Mouse (Mus musculus) ovary, adult 18-20 months (tissue): ENCODE measurements around the gene Ctcf.
A peak's percentile ranks its signal among the peaks of the same experiment; 100 is the strongest.

ENCODE experiments used
- DNase-seq: peaks from one replicate; pipeline ENCODE4 v3.0.0; 2022; ENCODE audit warnings: low spot score, mixed read lengths

The Ctcf gene

DNA sequence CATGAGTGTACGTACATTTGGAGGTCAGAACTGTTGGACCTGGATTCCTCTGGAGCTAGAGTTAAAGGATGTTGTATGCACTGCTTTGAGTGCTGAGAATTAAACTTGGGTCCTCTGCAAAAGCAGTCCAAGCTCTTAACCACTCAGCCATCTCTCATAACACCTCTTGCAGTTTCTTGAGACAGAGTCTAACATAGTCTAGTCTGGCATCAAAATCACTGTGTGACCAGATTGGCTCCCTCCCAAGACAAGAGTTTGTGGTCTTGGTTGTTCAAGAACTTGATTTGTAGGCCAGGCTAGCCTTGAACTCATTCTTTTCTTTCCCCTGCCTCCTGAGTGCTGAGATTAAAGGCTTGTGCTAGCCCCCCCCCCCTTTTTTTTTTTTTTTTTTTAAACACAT is 12.6 kb downstream of the Ctcf start:
- DNase-seq, result no peak

- no peak for DNase-seq
Observed at GRCm38 (mm10) chr8:105657641-105658040, 21.3 kb downstream of the Ctcf start.

DNA sequence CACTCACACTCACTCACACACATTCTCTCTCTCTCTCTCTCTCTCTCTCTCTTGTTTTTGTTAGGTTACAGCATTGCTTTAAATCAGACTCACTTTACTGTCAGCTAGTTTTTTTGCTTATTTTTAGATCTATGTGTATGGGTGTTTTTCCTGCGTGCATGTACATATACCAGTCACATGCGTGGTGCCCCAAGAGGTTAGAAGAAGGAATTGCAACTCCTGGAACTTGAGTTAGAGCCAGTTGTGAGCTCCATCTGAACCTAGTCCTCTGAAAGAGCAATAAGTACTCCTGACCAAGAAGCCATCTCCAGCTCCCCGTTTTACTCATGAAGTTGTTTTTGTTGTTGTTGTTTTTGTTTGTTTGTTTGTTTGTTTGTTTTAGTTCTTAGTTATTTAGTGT is 24.8 kb downstream of the Ctcf start:
- no peak for DNase-seq

DNA sequence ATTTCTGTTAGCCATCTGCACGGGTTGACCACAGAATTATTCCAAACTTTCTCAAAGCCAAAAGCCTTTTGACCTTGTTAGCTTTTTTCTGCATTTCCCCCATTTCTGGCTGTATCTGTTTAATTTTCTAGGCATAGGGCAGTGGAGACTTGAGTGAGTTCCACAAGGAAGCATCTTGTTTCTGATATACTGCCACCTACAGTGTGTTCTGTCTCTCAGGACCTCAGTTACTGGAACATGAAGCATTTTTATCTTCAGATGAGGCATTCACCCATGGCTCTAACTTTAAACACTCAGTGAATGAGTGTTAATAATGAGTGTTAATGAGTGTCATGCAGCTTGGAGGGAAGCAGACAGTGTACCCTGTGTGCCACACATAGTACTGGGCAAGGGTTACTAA is 41.5 kb downstream of the Ctcf start:
- no peak for DNase-seq

GRCm38 (mm10) chr8:105685325-105685724 is 49.0 kb downstream of the Ctcf start:
- DNase-seq, result no peak

- DNase-seq, result no peak
Observed at GRCm38 (mm10) chr8:105685796-105686308, 49.5 kb downstream of the Ctcf start, which contains the start of gene Carmil2. Carmil2 (plus strand) TSS chr8:105686274.

DNA sequence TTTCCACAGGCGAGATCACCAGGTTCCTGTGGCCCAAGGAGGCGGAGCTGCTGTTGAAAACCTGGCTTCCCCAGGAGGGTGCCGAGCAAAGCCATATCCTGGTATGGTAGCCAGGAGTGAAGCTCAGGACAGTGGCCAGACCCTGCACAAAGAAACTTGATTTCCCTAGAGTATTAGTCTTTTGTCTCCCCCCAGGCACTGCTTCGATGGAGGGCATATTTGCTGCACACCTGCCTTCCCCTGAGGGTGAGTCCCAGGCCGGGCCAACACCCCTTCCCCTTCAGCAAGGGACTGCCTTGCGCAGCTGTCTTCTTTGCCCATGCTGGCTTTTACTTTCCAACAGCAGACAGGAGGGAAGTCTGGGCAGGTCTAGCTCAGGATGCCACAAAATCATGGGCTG is 50.2 kb downstream of the Ctcf start:
- no peak for DNase-seq

DNA sequence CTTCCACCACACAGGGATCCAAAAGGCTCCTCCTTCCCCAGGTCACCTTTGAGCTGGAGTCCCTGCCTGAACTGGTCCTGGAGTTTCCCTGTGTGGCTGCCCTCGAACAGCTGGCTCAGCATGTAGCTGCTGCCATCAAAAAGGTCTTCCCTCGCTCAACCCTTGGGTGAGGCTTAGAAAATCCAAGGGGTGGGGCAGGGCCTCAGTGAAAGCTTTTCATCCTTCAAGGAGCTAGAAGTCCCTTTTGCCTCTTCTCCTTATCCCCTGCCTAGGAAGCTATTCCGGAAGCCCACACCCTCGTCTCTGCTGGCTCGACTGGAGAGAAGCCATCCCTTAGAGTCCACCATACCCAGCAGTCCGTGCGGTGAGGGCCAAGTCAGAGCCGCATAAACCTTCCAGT is 51.1 kb downstream of the Ctcf start:
- no peak for DNase-seq

DNA sequence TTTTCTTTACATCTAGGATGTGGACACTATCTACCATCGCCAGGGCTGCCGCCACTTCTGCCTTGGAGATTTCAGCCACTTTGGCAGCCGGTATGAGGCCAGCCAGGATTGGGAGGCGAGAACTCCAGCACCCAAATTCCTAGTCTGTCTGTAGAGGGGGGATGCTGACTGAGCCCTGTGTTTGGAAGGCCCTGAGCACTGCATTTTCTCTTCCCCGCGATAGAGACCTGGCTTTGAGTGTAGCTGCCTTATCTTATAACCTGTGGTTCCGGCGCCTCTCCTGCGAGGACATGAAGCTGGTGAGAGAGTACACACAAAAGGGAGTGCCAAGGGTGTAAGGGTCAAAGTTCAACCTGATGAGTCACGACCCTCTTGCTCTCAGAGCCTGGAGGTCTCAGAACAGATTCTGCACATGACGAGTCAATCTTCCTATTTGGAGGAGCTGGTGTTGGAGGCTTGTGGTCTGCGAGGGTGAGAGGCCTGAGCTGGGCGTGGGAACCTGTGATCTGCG is 51.9 kb downstream of the Ctcf start:
- no peak for DNase-seq

DNA sequence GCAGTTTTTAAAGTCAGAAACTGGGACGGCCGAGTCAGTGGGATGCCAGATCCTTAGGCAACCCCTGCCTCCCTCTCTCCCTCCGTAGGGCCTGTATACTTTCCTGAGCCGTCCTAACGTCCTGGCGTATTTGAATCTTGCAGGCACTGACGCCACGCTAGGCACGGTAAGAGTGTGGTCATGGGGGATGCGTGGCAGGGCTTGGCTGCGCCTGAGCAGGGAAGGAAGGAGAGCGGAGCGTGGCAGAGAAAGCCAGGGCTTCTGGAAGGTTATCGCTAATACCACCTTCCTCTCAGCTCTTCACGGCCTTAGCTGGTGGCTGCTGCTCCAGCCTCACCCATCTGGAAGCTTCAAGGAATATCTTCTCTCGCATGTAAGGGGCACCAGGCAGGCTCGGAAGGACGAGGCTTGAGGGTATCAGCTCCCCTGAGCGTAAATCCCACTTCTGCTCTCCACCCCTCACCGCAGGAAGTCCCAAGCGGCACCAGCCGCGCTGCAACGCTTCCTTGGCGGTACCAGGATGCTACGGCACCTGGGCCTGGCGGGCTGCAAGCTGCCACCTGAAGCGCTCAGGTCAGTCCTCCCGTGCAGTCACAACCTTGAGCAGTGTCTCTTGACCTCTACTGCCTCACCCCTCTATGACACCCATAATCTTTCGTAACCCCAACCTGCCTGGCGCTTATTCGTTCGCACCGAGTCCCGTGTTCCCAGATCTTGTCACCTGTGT is 53.1 kb downstream of the Ctcf start:
- DNase-seq, result no peak

GRCm38 (mm10) chr8:105689983-105690360 is 53.6 kb downstream of the Ctcf start:
- DNase-seq, result no peak

GRCm38 (mm10) chr8:105690978-105691377 is 54.6 kb downstream of the Ctcf start:
- DNase-seq, result no peak

- no peak for DNase-seq
Observed at GRCm38 (mm10) chr8:105692449-105693182, 56.2 kb downstream of the Ctcf start.

GRCm38 (mm10) chr8:105693648-105694047 is 57.3 kb downstream of the Ctcf start:
- no peak for DNase-seq

GRCm38 (mm10) chr8:105694051-105694799 is 57.9 kb downstream of the Ctcf start:
- no peak for DNase-seq

DNA sequence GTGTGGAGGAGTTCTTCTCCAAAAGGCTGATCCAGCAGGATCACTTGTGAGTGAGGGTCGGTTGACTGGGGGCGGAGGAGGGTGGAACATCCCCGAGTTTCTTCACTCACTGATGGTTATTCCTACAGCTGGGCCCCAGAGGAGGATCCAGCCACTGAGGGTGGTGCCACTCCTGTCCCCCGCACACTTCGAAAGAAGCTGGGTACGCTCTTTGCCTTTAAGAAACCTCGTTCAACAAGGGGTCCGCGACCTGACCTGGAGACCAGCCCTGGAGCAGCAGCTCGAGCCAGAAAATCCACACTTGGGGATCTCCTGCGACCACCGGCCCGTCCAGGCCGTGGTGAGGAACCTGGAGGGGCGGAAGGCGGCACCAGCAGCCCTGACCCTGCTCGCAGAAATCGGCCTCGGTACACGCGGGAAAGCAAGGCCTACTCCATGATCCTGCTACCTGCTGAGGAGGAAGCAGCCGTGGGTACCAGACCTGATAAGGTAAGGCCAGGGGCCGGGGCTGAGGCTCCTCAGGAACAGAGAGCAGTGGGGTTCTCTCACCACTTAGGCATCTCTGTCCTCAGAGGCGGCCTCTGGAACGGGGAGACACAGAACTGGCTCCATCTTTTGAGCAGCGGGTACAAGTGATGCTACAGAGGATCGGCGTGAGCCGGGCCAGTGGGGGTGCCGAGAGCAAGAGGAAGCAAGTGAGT is 58.9 kb downstream of the Ctcf start:
- no peak for DNase-seq

GRCm38 (mm10) chr8:105697196-105697780 is 60.9 kb downstream of the Ctcf start:
- no peak for DNase-seq

GRCm38 (mm10) chr8:105698734-105699133 is 62.4 kb downstream of the Ctcf start:
- no peak for DNase-seq

GRCm38 (mm10) chr8:105699488-105700215 is 63.3 kb downstream of the Ctcf start:
- DNase-seq, result no peak

- DNase-seq, result peak; percentile 37
Observed at GRCm38 (mm10) chr8:105700566-105700965, 64.2 kb downstream of the Ctcf start.
